ENCODE assay signal across 8 mouse cellular contexts in genomic region chr7:18957569-18958383, GRCm38 (mm10). TPM values are rescaled to one million over a fixed set of nuclear protein-coding genes. Genes with fewer than 3 reads are reported as not detected.
DNase-seq lines count a peak whose midpoint lies in the region; ATAC-seq lines count a peak whose summit lies in the region.

No protein-coding gene starts in this region.

- 1% methylated on average over 107 of the region's 107 CpGs for WGBS in embryonic facial prominence, embryonic 10.5 days
- WGBS in heart, embryonic 11.5 days (ENCODE audit: insufficient replicate concordance), result under 1% methylated on average over 98 of the region's 107 CpGs
- WGBS in liver, embryonic 12.5 days (ENCODE audit: insufficient replicate concordance), result 2% methylated on average over 101 of the region's 107 CpGs

- ATAC-seq in heart, embryonic 11.5 days (replicated peaks; ENCODE audit: insufficient number of reproducible peaks, low FRiP score, low TSS enrichment), result peak; percentile 71
- peak; percentile 52 for ATAC-seq in liver, embryonic 12.5 days

- H3K9me3 ChIP-seq in embryonic facial prominence, embryonic 10.5 days, result no peaks in the 10 kb centered on the region
- H3K9me3 ChIP-seq in heart, embryonic 11.5 days (replicated peaks; ENCODE audit: control insufficient read depth, low read length), result no peaks in the 10 kb centered on the region
- no peaks in the 10 kb centered on the region for H3K9me3 ChIP-seq in liver, embryonic 12.5 days (replicated peaks)

- peak overlapping the region; percentile 54 for H3K9ac ChIP-seq in heart, embryonic 11.5 days (ENCODE audit: low read depth, low read length)
- peak overlapping the region; percentile 45 for H3K9ac ChIP-seq in liver, embryonic 12.5 days

- DNase-seq in CD4-positive helper T cell, adult 2 months (ENCODE audit: low read depth, low spot score), result peak; percentile 39
- peak; percentile 88 for DNase-seq in adrenal gland, adult 2 months
- peak; percentile 82 for DNase-seq in embryonic facial prominence, embryonic 10.5 days (ENCODE audit: low spot score)
- DNase-seq in kidney, adult 8-10 months, result peak; percentile 19 to 37
- peak; percentile 69 for DNase-seq in neural tube, embryonic 10.5 days (ENCODE audit: extremely low spot score, low spot score)
- DNase-seq in testis, postnatal 14 days (ENCODE audit: low spot score), result peak; percentile 27

- H3K4me3 ChIP-seq in embryonic facial prominence, embryonic 10.5 days, result peak overlapping the region; percentile 69
- peak overlapping the region; percentile 62 for H3K4me3 ChIP-seq in heart, embryonic 11.5 days (ENCODE audit: low read depth, low read length)
- peak overlapping the region; percentile 58 for H3K4me3 ChIP-seq in liver, embryonic 12.5 days

- H3K4me1 ChIP-seq in embryonic facial prominence, embryonic 10.5 days, result peaks cover 36% of the 10 kb centered on the region
- H3K4me1 ChIP-seq in heart, embryonic 11.5 days (ENCODE audit: control insufficient read depth, insufficient read depth, low read length), result peaks cover 7% of the 10 kb centered on the region; the same call in 1 of the 2 replicates
- peaks cover 17% of the 10 kb centered on the region for H3K4me1 ChIP-seq in liver, embryonic 12.5 days

- peaks cover 79% of the 10 kb centered on the region for H3K27me3 ChIP-seq in embryonic facial prominence, embryonic 10.5 days (replicated peaks; ENCODE audit: low read depth, poor library complexity, severe bottlenecking)
- H3K27me3 ChIP-seq in heart, embryonic 11.5 days (ENCODE audit: control insufficient read depth, insufficient read depth, low read length), result peaks cover 55% of the 10 kb centered on the region
- H3K27me3 ChIP-seq in liver, embryonic 12.5 days (replicated peaks), result peaks cover 90% of the 10 kb centered on the region

- H3K4me2 ChIP-seq in heart, embryonic 11.5 days, result peak overlapping the region; percentile 98
- H3K4me2 ChIP-seq in liver, embryonic 12.5 days, result peak overlapping the region; percentile 75

- H3K27ac ChIP-seq in embryonic facial prominence, embryonic 10.5 days (replicated peaks), result peak overlapping the region; percentile 66
- H3K27ac ChIP-seq in heart, embryonic 11.5 days (ENCODE audit: low read depth, low read length), result no peak overlapping the region
- H3K27ac ChIP-seq in liver, embryonic 12.5 days, result no peak overlapping the region

- H3K36me3 ChIP-seq in embryonic facial prominence, embryonic 10.5 days (replicated peaks), result no peaks in the 10 kb centered on the region; the same call in 1 of the 2 replicates
- H3K36me3 ChIP-seq in heart, embryonic 11.5 days (ENCODE audit: control insufficient read depth, insufficient read depth, low read length), result no peaks in the 10 kb centered on the region
- no peaks in the 10 kb centered on the region for H3K36me3 ChIP-seq in liver, embryonic 12.5 days

RNA-seq across cellular contexts. Expression of gene Nanos2, which starts 29.4 kb away (rescaled TPM):
- total RNA-seq in adrenal gland, adult 2 months (2021), result not detected
- polyA plus RNA-seq in adrenal gland, adult 2 months (2012; rRNA removed), result not detected in 2 replicates
- not detected in 2 replicates for polyA plus RNA-seq in embryonic facial prominence, embryonic 10.5 days (2016; fragmentation: Nextera tagmentation; extraction: Ambion mirVana)
- polyA plus RNA-seq in heart, embryonic 11.5 days (2014; fragmentation: Nextera tagmentation; extraction: Ambion mirVana), result not detected in 2 replicates
- polyA plus RNA-seq in liver, embryonic 12.5 days (2016; fragmentation: Nextera tagmentation; extraction: Ambion mirVana), result not detected in 2 replicates

RNA-seq across cellular contexts. Expression of gene Nova2, which starts 32.1 kb away (rescaled TPM):
- total RNA-seq in adrenal gland, adult 2 months (2021), result 1 to 10 TPM; 3.5 to 4.6 TPM
- 1.7 and 1.9 TPM in 2 replicates for polyA plus RNA-seq in adrenal gland, adult 2 months (2012; rRNA removed)
- 0.98 and 1.5 TPM in 2 replicates for polyA plus RNA-seq in embryonic facial prominence, embryonic 10.5 days (2016; fragmentation: Nextera tagmentation; extraction: Ambion mirVana)
- polyA plus RNA-seq in heart, embryonic 11.5 days (2014; fragmentation: Nextera tagmentation; extraction: Ambion mirVana), result 0.77 and 0.93 TPM in 2 replicates
- polyA plus RNA-seq in liver, embryonic 12.5 days (2016; fragmentation: Nextera tagmentation; extraction: Ambion mirVana), result 0.13 and 0.16 TPM in 2 replicates

RNA-seq across cellular contexts. Expression of gene Mypop, which starts 33.3 kb away (rescaled TPM):
- 10 to 100 TPM in 1 of 2 experiments, 1 to 10 TPM in 1; 8.9 to 16.8 TPM for total RNA-seq in adrenal gland, adult 2 months (2021)
- polyA plus RNA-seq in adrenal gland, adult 2 months (2012; rRNA removed), result 36.5 and 39.8 TPM in 2 replicates
- 4.0 and 4.1 TPM in 2 replicates for polyA plus RNA-seq in embryonic facial prominence, embryonic 10.5 days (2016; fragmentation: Nextera tagmentation; extraction: Ambion mirVana)
- polyA plus RNA-seq in heart, embryonic 11.5 days (2014; fragmentation: Nextera tagmentation; extraction: Ambion mirVana), result 2.1 and 2.2 TPM in 2 replicates
- polyA plus RNA-seq in liver, embryonic 12.5 days (2016; fragmentation: Nextera tagmentation; extraction: Ambion mirVana), result 1.3 and 1.7 TPM in 2 replicates

RNA-seq across cellular contexts. Expression of gene Irf2bp1, which starts 46.1 kb away (rescaled TPM):
- total RNA-seq in adrenal gland, adult 2 months (2021), result 10 to 100 TPM; 36.8 to 44.3 TPM
- 74.8 and 78.3 TPM in 2 replicates for polyA plus RNA-seq in adrenal gland, adult 2 months (2012; rRNA removed)
- polyA plus RNA-seq in embryonic facial prominence, embryonic 10.5 days (2016; fragmentation: Nextera tagmentation; extraction: Ambion mirVana), result 25.0 and 25.7 TPM in 2 replicates
- 13.9 and 14.2 TPM in 2 replicates for polyA plus RNA-seq in heart, embryonic 11.5 days (2014; fragmentation: Nextera tagmentation; extraction: Ambion mirVana)
- 20.1 and 22.3 TPM in 2 replicates for polyA plus RNA-seq in liver, embryonic 12.5 days (2016; fragmentation: Nextera tagmentation; extraction: Ambion mirVana)

RNA-seq across cellular contexts. Expression of gene Ccdc61, which starts 47.6 kb away (rescaled TPM):
- total RNA-seq in adrenal gland, adult 2 months (2021), result 10 to 100 TPM in 1 of 2 experiments, 1 to 10 TPM in 1; 10.0 to 10.1 TPM
- 28.5 and 30.2 TPM in 2 replicates for polyA plus RNA-seq in adrenal gland, adult 2 months (2012; rRNA removed)
- 30.9 and 34.8 TPM in 2 replicates for polyA plus RNA-seq in embryonic facial prominence, embryonic 10.5 days (2016; fragmentation: Nextera tagmentation; extraction: Ambion mirVana)
- polyA plus RNA-seq in heart, embryonic 11.5 days (2014; fragmentation: Nextera tagmentation; extraction: Ambion mirVana), result 12.1 and 19.8 TPM in 2 replicates
- 16.8 and 18.3 TPM in 2 replicates for polyA plus RNA-seq in liver, embryonic 12.5 days (2016; fragmentation: Nextera tagmentation; extraction: Ambion mirVana)

Comparison
In these comparisons a context has a peak if more than half of its experiments do, and no peak if none do; other contexts are left out.
1. DNase-seq: peak in every context shown above with its lines; median percentile 88 in adrenal gland, adult 2 months; 82 in embryonic facial prominence, embryonic 10.5 days; 69 in neural tube, embryonic 10.5 days; 39 in CD4-positive helper T cell, adult 2 months; 28 in kidney, adult 8-10 months; 27 in testis, postnatal 14 days.